In the genomic region with DNA sequence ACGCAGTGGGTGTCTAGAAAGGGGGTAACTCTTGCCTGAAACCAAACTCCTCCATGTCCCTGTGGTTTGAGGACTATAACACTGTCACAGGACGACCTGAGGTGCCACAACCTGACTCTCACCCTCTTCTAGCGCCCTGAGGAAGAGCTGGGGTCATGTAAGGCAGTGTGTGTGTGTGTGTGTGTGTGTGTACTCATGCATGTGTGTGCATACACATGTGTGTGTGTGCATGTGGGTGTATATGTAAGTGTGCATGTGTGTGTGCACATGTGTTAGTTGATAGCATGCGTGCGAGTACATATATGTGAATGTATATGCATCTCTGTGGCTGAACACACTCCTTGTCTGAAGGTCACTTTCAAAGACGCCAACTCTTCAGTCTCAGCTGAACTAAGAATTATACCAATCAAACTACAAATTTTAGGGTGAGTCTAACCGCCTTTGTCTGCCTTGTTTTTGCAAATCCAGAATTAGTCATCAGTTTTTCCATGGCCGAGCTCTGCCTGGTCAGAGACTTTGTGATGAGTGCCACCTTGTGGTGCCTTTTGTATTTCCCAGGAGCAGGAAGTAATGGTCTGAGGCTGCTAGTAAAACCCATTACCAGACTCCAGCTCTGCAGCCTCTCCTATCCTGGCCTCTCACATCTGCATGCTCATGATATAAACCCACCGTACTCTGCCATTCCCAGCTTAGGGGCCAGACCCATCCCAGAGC, we compare ENCODE assay signal across 8 mouse cellular contexts. TPM values are rescaled to one million over a fixed set of nuclear protein-coding genes. Genes with fewer than 3 reads are reported as not detected.
DNase-seq lines count a peak whose midpoint lies in the region; ATAC-seq lines count a peak whose summit lies in the region.

No protein-coding gene starts in this region.

- no peaks in the 10 kb centered on the region for H3K36me3 ChIP-seq in intestine, embryonic 14.5 days (ENCODE audit: control insufficient read depth, insufficient read depth, low read length)
- no peaks in the 10 kb centered on the region for H3K36me3 ChIP-seq in intestine, embryonic 16.5 days (ENCODE audit: control insufficient read depth, insufficient read depth, low read length)
- no peaks in the 10 kb centered on the region for H3K36me3 ChIP-seq in midbrain, embryonic 14.5 days (ENCODE audit: control insufficient read depth, insufficient read depth, low read length)

- H3K4me2 ChIP-seq in intestine, embryonic 14.5 days (ENCODE audit: low read length): no peak overlapping the region
- H3K4me2 ChIP-seq in intestine, embryonic 16.5 days (ENCODE audit: low read depth, low read length): no peak overlapping the region
- no peak overlapping the region for H3K4me2 ChIP-seq in midbrain, embryonic 14.5 days (ENCODE audit: low read length)

- DNase-seq in intestine, embryonic 14.5 days (ENCODE audit: low spot score): peak; percentile 85
- peak; percentile 87 for DNase-seq in embryo, embryonic 10 days (ENCODE audit: low spot score)
- peak; percentile 68 to 83 for DNase-seq in gastrocnemius, postnatal 36 days
- DNase-seq in kidney, adult 18-20 months: peak; percentile 78
- DNase-seq in left cerebral cortex, postnatal 25 days (ENCODE audit: low spot score in 2 of 2): peak; percentile 85 to 89
- peak; percentile 92 for DNase-seq in midbrain, embryonic 14.5 days
- DNase-seq in spleen, postnatal 4 days (ENCODE audit: low spot score in 2 of 2): peak; percentile 50 to 78

- H3K9ac ChIP-seq in intestine, embryonic 14.5 days (ENCODE audit: low read length): no peak overlapping the region
- no peak overlapping the region for H3K9ac ChIP-seq in intestine, embryonic 16.5 days (ENCODE audit: low read depth, low read length)
- no peak overlapping the region for H3K9ac ChIP-seq in midbrain, embryonic 14.5 days (replicated peaks; ENCODE audit: low read length)

- H3K9me3 ChIP-seq in intestine, embryonic 14.5 days (ENCODE audit: control insufficient read depth, low read length): no peaks in the 10 kb centered on the region
- H3K9me3 ChIP-seq in intestine, embryonic 16.5 days (ENCODE audit: control insufficient read depth, low read length): no peaks in the 10 kb centered on the region
- no peaks in the 10 kb centered on the region for H3K9me3 ChIP-seq in midbrain, embryonic 14.5 days (ENCODE audit: control insufficient read depth, low read length)

- no peaks in the 10 kb centered on the region for H3K27me3 ChIP-seq in intestine, embryonic 14.5 days (replicated peaks; ENCODE audit: control insufficient read depth, insufficient read depth, low read length)
- no peaks in the 10 kb centered on the region for H3K27me3 ChIP-seq in intestine, embryonic 16.5 days (replicated peaks; ENCODE audit: control insufficient read depth, insufficient read depth, low read length)
- H3K27me3 ChIP-seq in midbrain, embryonic 14.5 days (ENCODE audit: control insufficient read depth, insufficient read depth, low read length): peaks cover 4% of the 10 kb centered on the region; the same call in 1 of the 2 replicates

- H3K27ac ChIP-seq in intestine, embryonic 14.5 days (ENCODE audit: low read depth): no peak overlapping the region
- H3K27ac ChIP-seq in intestine, embryonic 16.5 days (ENCODE audit: low read length): no peak overlapping the region
- no peak overlapping the region for H3K27ac ChIP-seq in midbrain, embryonic 14.5 days (replicated peaks; ENCODE audit: low read depth, low read length)

- 0 out of 2 replicates have a peak, but pooled peaks cover 4% of the 10 kb centered on the region for H3K4me1 ChIP-seq in intestine, embryonic 14.5 days (replicated peaks; ENCODE audit: control insufficient read depth, insufficient read depth, low read length)
- peaks cover 3% of the 10 kb centered on the region; the same call in 1 of the 2 replicates for H3K4me1 ChIP-seq in intestine, embryonic 16.5 days (ENCODE audit: control insufficient read depth, insufficient read depth, low read length)
- H3K4me1 ChIP-seq in midbrain, embryonic 14.5 days (ENCODE audit: control insufficient read depth, insufficient read depth, low read length): no peaks in the 10 kb centered on the region; the same call in 1 of the 2 replicates

- no peak overlapping the region for H3K4me3 ChIP-seq in intestine, embryonic 14.5 days (ENCODE audit: low read depth, low read length)
- H3K4me3 ChIP-seq in intestine, embryonic 16.5 days (ENCODE audit: low read length): no peak overlapping the region
- H3K4me3 ChIP-seq in midbrain, embryonic 14.5 days (replicated peaks; ENCODE audit: low read depth, low read length): no peak overlapping the region

- WGBS in intestine, embryonic 14.5 days: 58% methylated on average over 9 of the region's 9 CpGs
- 57% methylated on average over 9 of the region's 9 CpGs for WGBS in intestine, embryonic 16.5 days
- 63% methylated on average over 9 of the region's 9 CpGs for WGBS in midbrain, embryonic 14.5 days

- peak; percentile 71 for ATAC-seq in intestine, embryonic 14.5 days (replicated peaks; ENCODE audit: low FRiP score, low TSS enrichment, low read depth)
- no peak for ATAC-seq in intestine, embryonic 16.5 days
- ATAC-seq in midbrain, embryonic 14.5 days (ENCODE audit: low FRiP score, low TSS enrichment): peak; percentile 62; the same call in 1 of the 2 replicates

- intact Hi-C loops in gastrocnemius, postnatal 36 days (cut with DNase I): loop anchor here (2.0 to 5.0 kb wide), 2 partner anchors 91 to 383 kb away; no protein-coding TSS in a partner anchor
- intact Hi-C loops in left cerebral cortex, postnatal 25 days (cut with DNase I): loop anchor here (2.0 to 10.0 kb wide), 4 partner anchors 116 to 941 kb away; no protein-coding TSS in a partner anchor

RNA-seq across cellular contexts. Expression of a gene that starts 14.6 kb away (rescaled TPM):
- 136 and 151 TPM in 2 replicates for polyA plus RNA-seq in intestine, embryonic 14.5 days (2014; fragmentation: Nextera tagmentation; extraction: Ambion mirVana)
- polyA plus RNA-seq in intestine, embryonic 16.5 days (2015; fragmentation: Nextera tagmentation; extraction: Ambion mirVana): 119 TPM in 2 replicates
- 10 to 100 TPM; 78.9 to 89.1 TPM for total RNA-seq in gastrocnemius, postnatal 36 days (2021)
- total RNA-seq in left cerebral cortex, postnatal 25 days (2021): 100 to 1,000 TPM; 110 to 130 TPM
- 155 and 178 TPM in 2 replicates for polyA plus RNA-seq in midbrain, embryonic 14.5 days (2014; fragmentation: Nextera tagmentation; extraction: Ambion mirVana)
